Mouse (Mus musculus): ENCODE results near the gene Top3a. TPM values are rescaled to one million over a fixed set of nuclear protein-coding genes. Genes with fewer than 3 reads are reported as not detected.

Top3a gene
- polyA plus RNA-seq, 1 experiment from 2014 or later, result 10.4 TPM

DNA sequence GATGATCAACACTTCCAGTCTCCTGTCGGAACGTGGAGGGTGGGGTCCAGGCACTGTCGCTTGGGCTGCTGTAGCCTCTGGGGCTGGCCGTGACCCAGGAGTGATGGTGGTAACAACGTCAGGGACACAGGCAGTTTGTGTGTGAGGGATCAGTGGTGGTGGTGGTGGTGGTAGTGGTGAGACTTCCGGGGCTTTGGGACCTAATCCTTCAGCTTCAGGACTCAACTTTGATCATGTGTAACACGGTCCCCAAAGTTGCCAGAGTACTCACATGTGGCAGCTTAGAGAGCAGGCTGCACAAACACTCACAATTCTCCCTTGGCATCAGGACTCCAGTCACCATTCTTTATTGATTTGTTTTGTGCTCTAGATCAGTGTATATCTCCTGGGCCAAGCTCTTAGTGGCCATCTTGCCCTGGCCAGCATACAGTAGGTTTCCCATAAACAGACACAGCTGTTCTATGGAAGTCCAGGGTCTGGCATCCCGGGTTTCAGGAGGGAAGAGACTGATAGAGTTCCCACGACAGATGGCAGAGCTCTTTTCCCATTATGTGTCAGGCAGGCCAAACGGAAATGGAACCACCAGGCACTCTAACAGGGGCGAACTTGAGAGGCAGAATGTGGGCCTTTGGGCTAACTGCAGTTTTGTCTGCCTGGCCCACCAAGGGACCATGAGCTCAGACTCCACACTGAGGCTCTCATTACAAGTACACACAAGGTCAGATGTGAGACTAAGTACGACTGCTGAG is 49.6 kb downstream of the Top3a start:
- WGBS, result 5% methylated on average over 12 of the region's 12 CpGs
- peak; percentile 9; the same call in 1 of the 2 replicates for ATAC-seq

DNA sequence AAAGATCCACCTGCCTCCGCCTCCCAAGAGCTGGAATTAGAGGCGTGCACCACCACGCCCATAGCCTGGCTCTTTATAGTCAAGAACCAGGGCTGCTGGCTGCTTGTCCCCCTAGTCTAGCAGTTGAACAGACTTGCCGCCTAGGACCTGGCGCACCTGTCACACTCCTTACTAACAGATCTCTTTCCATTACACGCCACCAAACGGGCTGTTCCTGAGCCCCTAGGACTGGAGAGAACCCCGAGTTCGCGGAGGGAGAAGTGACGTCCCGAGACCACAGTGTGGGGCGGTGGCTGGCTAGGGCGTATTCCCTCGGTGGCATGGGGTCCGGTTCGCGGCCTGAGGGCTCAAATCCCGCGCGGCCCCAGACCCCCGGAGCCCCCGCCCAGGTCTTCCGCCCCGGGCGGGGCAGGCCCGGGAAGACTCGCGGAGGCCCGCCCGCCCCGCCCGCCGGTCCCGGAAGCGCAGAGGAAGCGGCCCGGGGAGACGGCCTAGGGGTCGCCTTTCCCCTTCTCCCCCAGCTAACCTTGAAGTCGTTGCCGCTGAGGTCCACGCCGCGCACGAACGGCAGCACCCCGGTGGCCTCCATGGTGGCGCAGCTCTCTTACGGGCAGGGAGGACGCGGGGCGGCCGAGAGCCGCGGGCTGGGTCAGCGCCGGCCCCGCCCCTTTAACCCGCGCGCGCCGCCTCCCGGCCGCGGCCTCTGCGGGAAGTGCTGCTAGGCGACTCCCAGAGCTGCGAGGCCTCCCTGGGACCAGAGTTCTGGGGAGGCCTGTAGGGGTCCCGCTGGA is 50.4 kb downstream of the Top3a start, which contains the start of gene Flii:
TSS of gene Flii (minus strand) at position 663 of the 791 bp plus-strand sequence.
- Histone ChIP-seq H3K9ac (ENCODE audit: low read depth, low read length) (peak within 1 kb of the TSS; percentile 89), H3K4me2 (ENCODE audit: low read depth, low read length) (peak within 1 kb of the TSS; percentile 67), H3K36me3 (ENCODE audit: control insufficient read depth, insufficient read depth, low read length) (peaks cover 17% of the 10 kb centered on the region), H3K4me1 (ENCODE audit: control insufficient read depth, insufficient read depth, low read length) (peaks cover 22% of the 10 kb centered on the region), H3K27me3 (replicated peaks; ENCODE audit: control insufficient read depth, insufficient read depth, low read length) (no peaks in the 10 kb centered on the region), H3K4me3 (ENCODE audit: low read length) (peak within 1 kb of the TSS; percentile 91), H3K9me3 (ENCODE audit: control insufficient read depth, low read length) (no peaks in the 10 kb centered on the region), H3K27ac (ENCODE audit: low read length) (peak within 1 kb of the TSS; percentile 91)
- under 1% methylated on average over 63 of the region's 71 CpGs for WGBS
- ATAC-seq, result peak; percentile 83

More for the DNA sequence above, 49.6 kb downstream of the Top3a start:
- H3K36me3 ChIP-seq (ENCODE audit: control insufficient read depth, insufficient read depth, low read length), result peaks cover 13% of the 10 kb centered on the region
- H3K9me3 ChIP-seq (ENCODE audit: control insufficient read depth, low read length), result no peaks in the 10 kb centered on the region
- peaks cover 22% of the 10 kb centered on the region for H3K4me1 ChIP-seq (ENCODE audit: control insufficient read depth, insufficient read depth, low read length)
- peak overlapping the region; percentile 91 for H3K4me3 ChIP-seq (ENCODE audit: low read length)
- H3K9ac ChIP-seq (ENCODE audit: low read depth, low read length), result peak overlapping the region; percentile 89
- peak overlapping the region; percentile 91 for H3K27ac ChIP-seq (ENCODE audit: low read length)
- peak overlapping the region; percentile 67 for H3K4me2 ChIP-seq (ENCODE audit: low read depth, low read length)
- H3K27me3 ChIP-seq (replicated peaks; ENCODE audit: control insufficient read depth, insufficient read depth, low read length), result no peaks in the 10 kb centered on the region

DNA sequence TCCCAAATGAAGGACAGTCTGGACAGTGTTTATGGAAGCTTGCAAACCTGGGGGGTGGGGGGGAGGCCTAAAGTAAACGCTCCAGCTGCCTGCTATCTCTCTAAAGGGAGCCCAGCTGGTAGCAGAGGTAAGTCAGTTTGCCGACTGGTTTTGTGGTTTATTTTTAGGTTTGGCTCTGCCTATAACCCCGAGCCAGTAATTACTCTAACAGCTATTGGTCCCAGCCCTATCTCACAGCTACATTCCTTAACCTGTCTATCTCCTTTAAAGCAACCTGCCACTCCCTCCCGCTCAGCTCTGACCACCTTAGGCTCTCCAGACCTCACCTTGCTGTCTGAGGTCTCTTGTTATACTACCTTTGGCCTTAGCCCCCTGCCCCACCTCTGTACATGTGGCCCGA is 57.9 kb downstream of the Top3a start:
- WGBS, result 46% methylated on average over 5 of the region's 5 CpGs
- Histone ChIP-seq H3K27ac (ENCODE audit: low read length) (no peak overlapping the region), H3K36me3 (ENCODE audit: control insufficient read depth, insufficient read depth, low read length) (peaks cover 45% of the 10 kb centered on the region), H3K9me3 (ENCODE audit: control insufficient read depth, low read length) (no peaks in the 10 kb centered on the region), H3K4me1 (ENCODE audit: control insufficient read depth, insufficient read depth, low read length) (no peaks in the 10 kb centered on the region), H3K27me3 (replicated peaks; ENCODE audit: control insufficient read depth, insufficient read depth, low read length) (no peaks in the 10 kb centered on the region), H3K4me2 (ENCODE audit: low read depth, low read length) (no peak overlapping the region), H3K9ac (ENCODE audit: low read depth, low read length) (no peak overlapping the region), H3K4me3 (ENCODE audit: low read length) (no peak overlapping the region)
- no peak for ATAC-seq

DNA sequence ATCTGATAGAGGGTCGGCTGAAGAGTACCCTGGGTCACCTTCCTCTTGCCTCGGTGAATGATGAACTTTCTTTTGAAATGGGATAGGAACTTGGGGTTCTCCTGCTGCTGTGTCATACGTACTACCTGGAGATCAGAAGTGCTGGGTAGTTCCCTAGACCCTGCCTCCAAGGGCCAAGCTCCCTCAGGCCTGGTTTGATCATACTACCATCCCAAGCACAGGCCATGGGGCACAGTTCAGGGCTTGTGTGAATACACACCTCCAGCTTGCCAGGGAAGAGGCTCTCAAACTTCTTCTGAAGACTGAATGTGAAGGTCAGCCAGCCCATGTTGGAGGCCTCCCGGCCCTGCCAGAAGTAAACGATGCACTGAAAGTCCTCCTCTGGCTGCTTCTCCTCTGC is 61.3 kb downstream of the Top3a start:
- no peaks in the 10 kb centered on the region for H3K4me1 ChIP-seq (ENCODE audit: control insufficient read depth, insufficient read depth, low read length)
- H3K27ac ChIP-seq (ENCODE audit: low read length), result no peak overlapping the region
- no peaks in the 10 kb centered on the region for H3K27me3 ChIP-seq (replicated peaks; ENCODE audit: control insufficient read depth, insufficient read depth, low read length)
- H3K9me3 ChIP-seq (ENCODE audit: control insufficient read depth, low read length), result no peaks in the 10 kb centered on the region
- ATAC-seq, result no peak
- H3K36me3 ChIP-seq (ENCODE audit: control insufficient read depth, insufficient read depth, low read length), result peaks cover 42% of the 10 kb centered on the region
- no peak overlapping the region for H3K4me3 ChIP-seq (ENCODE audit: low read length)
- H3K9ac ChIP-seq (ENCODE audit: low read depth, low read length), result no peak overlapping the region
- no peak overlapping the region for H3K4me2 ChIP-seq (ENCODE audit: low read depth, low read length)
- WGBS, result 87% methylated on average over 5 of the region's 5 CpGs

DNA sequence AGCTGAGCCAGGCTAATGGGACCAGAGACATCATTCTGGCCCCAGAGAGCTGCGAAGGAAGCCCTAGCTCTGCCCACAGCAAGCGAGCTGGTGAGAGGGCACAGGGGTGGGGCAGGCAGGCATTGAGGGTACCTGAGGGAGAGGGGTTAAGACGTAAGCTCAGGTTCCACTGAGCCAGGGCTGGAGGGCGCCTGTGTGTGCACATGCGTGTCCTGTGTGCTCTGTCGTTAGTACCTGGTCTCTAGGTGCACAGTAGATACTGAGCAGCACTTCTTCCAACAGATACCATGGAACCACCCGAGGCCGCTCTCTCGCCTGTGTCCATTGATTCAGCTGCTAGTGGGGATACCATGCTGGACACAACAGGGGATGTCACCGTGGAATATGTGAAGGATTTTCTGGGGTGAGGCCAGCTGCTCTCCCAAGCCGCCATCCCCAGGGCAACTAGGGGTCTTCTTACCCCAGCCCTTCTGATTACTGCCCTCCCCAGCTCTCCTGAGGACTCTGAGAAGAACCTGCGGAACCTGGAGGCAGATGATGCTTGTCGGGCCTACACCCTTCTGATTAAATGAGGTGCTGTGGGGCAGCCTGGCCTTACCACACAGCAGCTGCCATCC is 64.4 kb downstream of the Top3a start:
- Histone ChIP-seq H3K9me3 (ENCODE audit: control insufficient read depth, low read length) (no peaks in the 10 kb centered on the region), H3K9ac (ENCODE audit: low read depth, low read length) (no peak overlapping the region), H3K4me3 (ENCODE audit: low read length) (no peak overlapping the region), H3K4me1 (ENCODE audit: control insufficient read depth, insufficient read depth, low read length) (no peaks in the 10 kb centered on the region), H3K36me3 (ENCODE audit: control insufficient read depth, insufficient read depth, low read length) (peaks cover 43% of the 10 kb centered on the region), H3K27me3 (replicated peaks; ENCODE audit: control insufficient read depth, insufficient read depth, low read length) (no peaks in the 10 kb centered on the region), H3K4me2 (ENCODE audit: low read depth, low read length) (no peak overlapping the region), H3K27ac (ENCODE audit: low read length) (no peak overlapping the region)
- 93% methylated on average over 13 of the region's 13 CpGs for WGBS
- no peak for ATAC-seq

DNA sequence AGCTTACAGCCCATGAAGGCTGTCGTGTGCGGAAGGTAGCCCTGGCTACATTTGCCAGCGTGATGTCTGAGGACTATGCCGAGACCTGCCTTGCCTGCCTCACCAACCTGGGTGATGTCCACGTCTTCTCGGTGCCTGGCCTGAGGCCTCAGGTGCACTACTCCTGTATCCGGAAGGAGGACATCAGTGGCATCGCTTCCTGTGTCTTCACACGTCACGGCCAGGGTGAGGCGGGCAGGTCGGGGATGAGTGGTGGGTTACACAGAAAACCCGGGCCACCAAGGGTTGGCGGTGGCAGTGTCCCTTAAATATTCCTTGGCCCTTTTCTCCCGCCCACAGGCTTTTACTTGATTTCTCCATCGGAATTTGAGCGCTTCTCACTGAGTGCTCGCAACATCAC is 65.1 kb downstream of the Top3a start:
- H3K36me3 ChIP-seq (ENCODE audit: control insufficient read depth, insufficient read depth, low read length), result peaks cover 46% of the 10 kb centered on the region
- H3K27ac ChIP-seq (ENCODE audit: low read length), result no peak overlapping the region
- no peak overlapping the region for H3K4me3 ChIP-seq (ENCODE audit: low read length)
- no peak for ATAC-seq
- H3K4me2 ChIP-seq (ENCODE audit: low read depth, low read length), result no peak overlapping the region
- no peaks in the 10 kb centered on the region for H3K27me3 ChIP-seq (replicated peaks; ENCODE audit: control insufficient read depth, insufficient read depth, low read length)
- H3K9ac ChIP-seq (ENCODE audit: low read depth, low read length), result no peak overlapping the region
- H3K9me3 ChIP-seq (ENCODE audit: control insufficient read depth, low read length), result no peaks in the 10 kb centered on the region
- H3K4me1 ChIP-seq (ENCODE audit: control insufficient read depth, insufficient read depth, low read length), result no peaks in the 10 kb centered on the region
- WGBS, result 92% methylated on average over 18 of the region's 18 CpGs

DNA sequence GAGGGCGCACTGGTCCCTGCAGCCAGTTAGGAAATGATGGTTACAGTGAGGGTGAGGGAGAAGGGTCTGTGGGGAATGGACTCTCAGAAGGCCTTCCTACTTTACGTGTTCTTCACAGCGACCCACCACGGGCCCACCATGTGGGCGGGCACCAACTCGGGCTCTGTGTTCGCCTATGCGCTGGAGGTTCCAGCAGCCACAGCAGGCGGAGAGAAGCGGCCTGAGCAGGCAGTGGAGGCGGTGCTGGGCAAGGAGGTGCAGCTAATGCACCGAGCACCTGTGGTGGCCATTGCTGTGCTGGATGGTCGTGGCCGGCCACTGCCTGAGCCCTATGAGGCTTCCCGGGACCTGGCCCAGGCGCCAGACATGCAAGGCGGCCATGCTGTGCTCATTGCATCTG is 65.9 kb downstream of the Top3a start:
- no peaks in the 10 kb centered on the region for H3K9me3 ChIP-seq (ENCODE audit: control insufficient read depth, low read length)
- ATAC-seq, result no peak
- H3K9ac ChIP-seq (ENCODE audit: low read depth, low read length), result no peak overlapping the region
- H3K4me3 ChIP-seq (ENCODE audit: low read length), result no peak overlapping the region
- H3K27me3 ChIP-seq (replicated peaks; ENCODE audit: control insufficient read depth, insufficient read depth, low read length), result no peaks in the 10 kb centered on the region
- H3K27ac ChIP-seq (ENCODE audit: low read length), result no peak overlapping the region
- H3K4me2 ChIP-seq (ENCODE audit: low read depth, low read length), result no peak overlapping the region
- WGBS, result 92% methylated on average over 17 of the region's 17 CpGs
- no peaks in the 10 kb centered on the region for H3K4me1 ChIP-seq (ENCODE audit: control insufficient read depth, insufficient read depth, low read length)
- peaks cover 43% of the 10 kb centered on the region for H3K36me3 ChIP-seq (ENCODE audit: control insufficient read depth, insufficient read depth, low read length)

DNA sequence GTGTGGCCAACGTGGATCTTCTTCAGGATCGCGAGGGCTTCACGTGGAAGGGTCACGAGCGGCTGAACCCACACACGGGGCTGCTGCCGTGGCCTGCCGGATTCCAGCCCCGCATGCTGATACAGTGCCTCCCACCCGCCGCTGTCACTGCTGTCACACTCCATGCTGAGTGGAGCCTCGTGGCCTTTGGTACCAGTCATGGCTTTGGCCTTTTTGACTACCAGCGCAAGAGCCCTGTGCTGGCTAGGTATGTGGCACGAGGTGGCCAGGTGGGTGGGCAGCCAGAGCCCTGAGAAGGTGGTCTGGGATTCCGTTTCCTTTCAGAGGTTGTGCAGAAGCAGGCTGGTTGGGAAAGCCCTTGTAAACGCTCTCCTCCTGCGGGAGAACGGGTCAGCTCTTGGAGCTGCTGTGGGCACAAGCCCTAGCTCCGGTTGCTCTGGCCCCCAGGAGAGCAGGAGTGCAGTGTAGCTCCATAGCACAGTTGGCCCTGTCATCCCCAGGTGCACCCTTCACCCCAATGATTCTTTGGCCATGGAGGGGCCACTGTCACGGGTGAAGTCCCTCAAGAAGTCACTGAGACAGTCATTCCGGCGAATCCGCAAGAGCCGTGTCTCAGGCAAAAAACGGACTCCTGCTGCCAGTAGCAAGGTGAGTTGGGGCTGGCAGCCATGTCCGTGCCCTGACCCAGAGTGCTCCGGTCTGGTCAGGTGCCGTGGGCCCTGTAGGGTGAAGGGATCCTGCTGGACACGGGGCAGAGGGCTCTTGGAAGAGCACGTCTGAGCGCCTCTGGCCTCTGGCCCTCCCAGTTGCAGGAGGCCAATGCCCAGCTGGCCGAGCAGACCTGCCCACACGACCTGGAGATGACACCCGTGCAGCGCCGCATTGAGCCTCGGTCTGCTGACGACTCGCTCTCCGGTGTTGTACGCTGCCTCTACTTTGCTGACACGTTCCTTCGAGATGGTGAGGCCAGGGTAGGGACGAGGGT is 67.4 kb downstream of the Top3a start:
- H3K27ac ChIP-seq (ENCODE audit: low read length), result no peak overlapping the region
- H3K9ac ChIP-seq (ENCODE audit: low read depth, low read length), result no peak overlapping the region
- no peaks in the 10 kb centered on the region for H3K4me1 ChIP-seq (ENCODE audit: control insufficient read depth, insufficient read depth, low read length)
- H3K4me3 ChIP-seq (ENCODE audit: low read length), result no peak overlapping the region
- H3K9me3 ChIP-seq (ENCODE audit: control insufficient read depth, low read length), result no peaks in the 10 kb centered on the region
- 94% methylated on average over 45 of the region's 45 CpGs for WGBS
- no peak for ATAC-seq
- peaks cover 40% of the 10 kb centered on the region for H3K36me3 ChIP-seq (ENCODE audit: control insufficient read depth, insufficient read depth, low read length)
- H3K27me3 ChIP-seq (replicated peaks; ENCODE audit: control insufficient read depth, insufficient read depth, low read length), result no peaks in the 10 kb centered on the region
- no peak overlapping the region for H3K4me2 ChIP-seq (ENCODE audit: low read depth, low read length)

Measured in intestine, embryonic 16.5 days (tissue).